Mouse (Mus musculus): Measurements from ENCODE around the gene Ndufa10.

DNA sequence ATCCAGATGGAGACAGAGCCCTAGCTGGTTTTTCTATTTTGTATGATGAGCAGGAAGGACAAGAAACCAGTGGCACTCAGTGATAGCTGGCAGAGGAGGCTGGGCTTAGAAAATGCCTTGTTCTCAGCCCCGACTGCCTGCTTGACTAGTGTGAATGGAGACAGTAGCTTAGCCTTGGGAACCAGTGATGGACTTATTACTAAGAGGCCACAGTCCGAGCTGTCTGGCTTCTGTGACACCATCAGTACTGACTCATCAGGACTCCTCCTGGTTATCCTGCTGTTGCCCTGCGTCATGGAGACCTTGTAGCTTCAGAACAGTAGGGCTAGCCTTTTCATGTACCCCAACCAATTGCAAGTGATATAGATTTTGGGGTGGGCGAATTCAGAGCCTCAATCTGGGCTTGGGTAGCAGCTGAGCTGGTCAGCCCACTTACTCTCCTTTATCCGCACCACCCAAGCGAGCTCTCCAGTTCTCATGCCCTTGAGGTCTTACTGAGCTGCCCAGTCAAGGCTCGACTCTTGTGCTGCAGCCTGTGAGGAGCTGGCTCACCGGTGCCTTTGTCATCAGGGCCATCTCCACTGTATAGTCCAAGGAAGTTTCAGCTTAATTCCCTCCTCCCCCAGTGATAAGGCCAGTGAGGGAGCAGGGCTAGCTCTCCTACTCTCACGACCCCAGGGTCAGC is 33.5 kb downstream of the Ndufa10 start:
- TF ChIP-seq CTCF (IDR thresholded peaks at IDR 0.05; ENCODE audit: insufficient read depth, low read length) (no peak), POLR2A (IDR thresholded peaks at IDR 0.05; ENCODE audit: borderline replicate concordance, extremely low read depth, low read depth, low read length) (no peak)

Data from lung, adult 2 months (tissue).